Mouse (Mus musculus): Measurements from ENCODE around the gene Fam110a.

- TF ChIP-seq GATA1 (IDR thresholded peaks at IDR 0.05; ENCODE audit: borderline replicate concordance, low read length) (no peak), FLI1 (IDR thresholded peaks at IDR 0.05; ENCODE audit: low read length) (no peak)
Measured at GRCm38 (mm10) chr2:151941269-151941668, 38.8 kb downstream of the Fam110a start.

All from megakaryocyte, embryonic 14.5 days (primary cell).